Mouse (Mus musculus): Measurements from ENCODE around the gene Chrna7.

Gene Chrna7

DNA sequence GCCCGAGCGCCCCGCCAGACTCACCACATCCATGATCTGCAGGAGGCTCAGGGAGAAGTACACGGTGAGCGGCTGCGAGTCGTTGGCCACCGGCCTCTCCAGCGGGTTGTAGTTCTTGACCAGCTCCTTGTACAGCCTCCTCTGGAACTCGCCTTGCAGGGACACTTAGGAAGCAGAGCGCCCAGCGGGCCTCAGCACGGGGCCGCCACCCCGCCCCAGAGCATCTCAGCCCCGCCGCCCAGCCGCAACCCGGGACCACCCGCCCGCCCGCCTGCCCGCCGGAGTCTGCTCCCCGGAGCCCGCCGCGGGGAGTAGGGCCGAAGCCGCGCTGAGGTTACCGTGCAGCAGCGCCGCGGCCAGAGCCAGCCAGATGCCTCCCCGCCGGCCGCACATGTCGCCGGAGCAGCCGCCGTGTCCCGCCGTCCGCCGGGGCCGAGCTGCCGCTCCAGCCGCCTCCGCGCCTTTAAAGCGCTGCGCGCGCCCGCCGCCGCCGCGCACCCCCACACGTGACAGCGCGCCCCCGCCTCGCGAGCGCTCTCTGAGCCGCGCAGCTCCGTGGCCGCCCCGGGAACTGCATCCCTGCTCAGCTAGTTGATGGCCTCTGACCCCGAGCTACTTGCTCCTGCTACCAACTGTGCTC is at the start of gene Chrna7:
Gene Chrna7, minus strand, starts transcription at position 486 of the 640 bp plus-strand sequence.
- in situ Hi-C loops (cut with MboI; ENCODE audit: low pct_unique_long_range_greater_than_20kb in 1 of 2, low sequenced_read_pairs in 2 of 2, unreplicated experiment in 1 of 2) = no loop called here

DNA sequence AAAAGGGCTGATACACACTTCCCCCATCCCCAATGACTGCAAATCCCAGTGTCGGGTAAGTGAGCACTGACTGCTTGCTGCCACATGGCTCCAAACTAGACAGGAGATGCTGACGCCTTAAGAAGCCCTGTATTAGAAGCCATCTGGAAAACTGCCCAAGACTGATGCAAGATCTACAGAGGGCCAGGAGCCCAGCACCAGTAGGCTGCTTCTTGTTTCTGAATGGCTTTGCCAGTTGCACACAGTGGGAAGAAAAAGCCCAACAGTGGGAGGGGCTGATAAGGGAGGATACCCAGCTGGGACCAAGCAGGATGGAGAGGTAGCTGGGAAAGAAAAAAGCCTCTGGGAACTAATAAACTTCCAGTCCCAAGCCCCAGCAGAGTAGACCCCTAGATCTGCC is 37.0 kb upstream of the Chrna7 start:
- in situ Hi-C loops (cut with MboI; ENCODE audit: low pct_unique_long_range_greater_than_20kb in 1 of 2, low sequenced_read_pairs in 2 of 2, unreplicated experiment in 1 of 2) = no loop called here

GRCm38 (mm10) chr7:63237852-63238516 is 25.6 kb upstream of the Chrna7 start:
- in situ Hi-C loops (cut with MboI; ENCODE audit: low pct_unique_long_range_greater_than_20kb in 1 of 2, low sequenced_read_pairs in 2 of 2, unreplicated experiment in 1 of 2) = no loop called here

DNA sequence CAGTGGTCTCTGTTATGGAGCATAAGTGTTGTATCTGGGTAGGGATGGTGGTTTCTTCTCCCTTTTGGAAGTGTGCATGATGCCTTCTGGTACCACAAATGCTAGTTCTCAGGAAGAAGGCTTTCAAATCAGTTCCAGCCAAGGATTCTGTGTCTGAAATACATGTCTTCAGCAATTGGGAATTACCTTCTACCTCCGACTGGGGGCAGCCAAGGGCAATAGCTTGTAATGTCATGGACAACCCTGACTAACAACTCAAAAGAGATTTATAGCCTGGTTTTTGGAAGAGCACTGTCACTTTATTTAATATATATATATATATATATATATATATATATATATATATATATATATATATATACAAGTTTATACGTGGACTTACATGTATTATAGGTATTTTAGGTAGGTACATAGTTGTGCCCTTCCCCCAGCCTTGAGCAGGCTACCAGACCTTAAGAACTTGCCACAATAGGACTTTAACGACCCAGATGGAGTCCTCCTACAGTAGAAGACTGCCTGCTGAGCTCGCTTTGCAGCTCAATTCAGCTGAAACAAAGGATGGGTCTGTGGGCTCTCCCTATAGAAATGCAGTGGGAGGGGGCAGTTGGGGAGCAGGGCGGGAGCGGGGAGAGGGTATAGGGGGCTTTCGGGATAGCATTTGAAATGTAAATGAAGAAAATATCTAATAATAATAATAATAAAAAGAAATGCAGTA is 12.9 kb upstream of the Chrna7 start:
- in situ Hi-C loops (cut with MboI; ENCODE audit: low pct_unique_long_range_greater_than_20kb in 1 of 2, low sequenced_read_pairs in 2 of 2, unreplicated experiment in 1 of 2) = no loop called here

- in situ Hi-C loops (cut with MboI; ENCODE audit: low pct_unique_long_range_greater_than_20kb in 1 of 2, low sequenced_read_pairs in 2 of 2, unreplicated experiment in 1 of 2) = no loop called here
Measured at GRCm38 (mm10) chr7:63211641-63212083, 707 bp downstream of the Chrna7 start.

DNA sequence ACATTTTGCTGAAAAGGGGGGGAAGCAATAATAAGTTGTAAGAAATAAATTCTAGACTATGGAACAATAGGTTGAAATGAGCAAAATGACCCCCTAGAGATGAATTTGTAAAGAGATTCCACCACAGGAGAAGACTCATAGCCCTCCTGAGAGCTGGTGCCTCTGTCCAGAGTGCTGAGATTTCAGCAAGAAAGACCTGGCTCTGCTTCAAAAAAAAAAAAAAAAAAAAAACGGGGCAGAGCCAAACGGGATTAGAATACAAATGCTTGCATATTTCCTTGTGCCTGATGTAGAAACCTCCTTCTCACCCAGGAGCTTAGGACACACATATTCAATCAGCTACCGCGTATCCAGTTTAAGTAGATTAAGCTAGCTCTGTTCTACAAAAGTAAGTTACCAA is 2.9 kb downstream of the Chrna7 start:
- in situ Hi-C loops (cut with MboI; ENCODE audit: low pct_unique_long_range_greater_than_20kb in 1 of 2, low sequenced_read_pairs in 2 of 2, unreplicated experiment in 1 of 2) = no loop called here

DNA sequence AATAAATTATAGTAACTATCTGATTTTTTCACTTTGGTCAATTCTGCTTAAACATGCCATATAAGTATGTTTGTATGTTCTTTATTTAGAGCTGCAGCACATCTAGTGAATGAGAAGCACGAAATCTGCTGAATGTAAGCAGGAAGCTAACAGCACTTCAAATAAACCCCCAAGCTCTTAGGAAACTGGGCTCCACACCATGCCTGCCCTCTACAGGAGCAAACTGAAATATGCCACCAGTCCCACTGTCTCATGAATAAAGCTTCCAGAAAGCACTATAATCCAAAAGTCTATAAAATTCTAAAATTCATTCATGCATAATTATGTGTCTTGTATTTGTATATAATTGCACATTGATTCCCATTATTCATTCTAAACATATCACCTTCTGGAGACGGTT is 5.2 kb downstream of the Chrna7 start:
- in situ Hi-C loops (cut with MboI; ENCODE audit: low pct_unique_long_range_greater_than_20kb in 1 of 2, low sequenced_read_pairs in 2 of 2, unreplicated experiment in 1 of 2) = no loop called here

DNA sequence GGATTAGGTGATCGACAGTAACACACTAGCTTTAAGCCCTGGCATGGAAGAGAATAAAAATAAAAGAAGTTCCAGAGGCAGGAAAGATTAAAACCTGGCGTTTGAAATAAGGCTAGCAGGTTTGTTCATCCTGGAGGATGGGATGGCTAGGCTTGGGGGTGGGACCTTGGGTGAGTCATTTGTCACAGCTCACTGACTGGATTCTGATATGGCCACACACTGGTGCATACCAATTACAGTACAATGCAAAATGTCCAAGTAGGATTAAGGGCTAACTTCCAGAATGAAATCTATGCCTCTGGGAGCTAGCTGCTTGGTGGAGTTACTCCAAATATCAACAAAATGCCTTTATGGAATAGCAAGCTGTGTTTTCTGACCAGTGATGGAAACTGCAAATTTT is 16.8 kb downstream of the Chrna7 start:
- in situ Hi-C loops (cut with MboI; ENCODE audit: low pct_unique_long_range_greater_than_20kb in 1 of 2, low sequenced_read_pairs in 2 of 2, unreplicated experiment in 1 of 2) = no loop called here

- in situ Hi-C loops (cut with MboI; ENCODE audit: low pct_unique_long_range_greater_than_20kb in 1 of 2, low sequenced_read_pairs in 2 of 2, unreplicated experiment in 1 of 2) = no loop called here
Measured at GRCm38 (mm10) chr7:63189647-63190534, 22.5 kb downstream of the Chrna7 start.

- in situ Hi-C loops (cut with MboI; ENCODE audit: low pct_unique_long_range_greater_than_20kb in 1 of 2, low sequenced_read_pairs in 2 of 2, unreplicated experiment in 1 of 2) = no loop called here
Measured at GRCm38 (mm10) chr7:63170063-63170787, 42.1 kb downstream of the Chrna7 start.

DNA sequence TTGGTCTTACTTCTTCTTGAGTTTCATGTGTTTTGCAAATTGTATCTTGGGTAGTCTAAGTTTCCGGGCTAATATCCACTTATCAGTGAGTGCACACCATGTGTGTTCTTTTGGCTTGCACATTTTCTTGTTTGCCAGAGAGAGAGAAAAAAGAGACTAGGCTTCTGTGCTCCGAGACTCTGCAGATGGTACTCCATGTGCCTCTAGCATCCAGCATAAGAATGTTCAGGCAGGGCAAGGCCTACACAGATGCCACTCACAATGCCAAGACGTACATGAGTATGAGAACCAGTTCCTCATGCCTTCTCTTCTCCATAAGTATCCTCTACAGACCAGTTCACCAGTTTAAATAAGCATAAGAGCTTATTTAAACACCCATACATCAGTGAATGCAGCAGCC is 47.8 kb downstream of the Chrna7 start:
- in situ Hi-C loops (cut with MboI; ENCODE audit: low pct_unique_long_range_greater_than_20kb in 1 of 2, low sequenced_read_pairs in 2 of 2, unreplicated experiment in 1 of 2) = no loop called here

GRCm38 (mm10) chr7:63162272-63162864 is 50.0 kb downstream of the Chrna7 start:
- in situ Hi-C loops (cut with MboI; ENCODE audit: low pct_unique_long_range_greater_than_20kb in 1 of 2, low sequenced_read_pairs in 2 of 2, unreplicated experiment in 1 of 2) = no loop called here

DNA sequence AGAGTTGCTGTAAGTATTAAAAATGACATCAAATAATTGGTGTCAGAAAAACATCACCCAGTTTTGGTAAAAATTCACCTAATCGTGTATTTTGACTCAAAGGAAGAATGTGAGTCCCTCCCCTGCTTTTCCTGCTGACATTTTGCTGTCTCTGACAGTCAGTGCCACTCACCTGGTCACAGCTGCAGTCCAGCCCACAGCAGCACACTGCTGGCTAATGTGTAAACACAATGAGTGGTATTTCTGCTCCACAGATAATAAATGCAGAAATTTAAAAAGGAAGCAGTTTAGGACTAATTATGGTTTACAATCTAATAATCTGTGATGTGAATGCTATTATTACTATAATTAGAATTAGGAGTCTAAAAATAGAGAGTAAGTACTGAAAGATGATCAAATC is 59.1 kb downstream of the Chrna7 start:
- in situ Hi-C loops (cut with MboI; ENCODE audit: low pct_unique_long_range_greater_than_20kb in 1 of 2, low sequenced_read_pairs in 2 of 2, unreplicated experiment in 1 of 2) = no loop called here

DNA sequence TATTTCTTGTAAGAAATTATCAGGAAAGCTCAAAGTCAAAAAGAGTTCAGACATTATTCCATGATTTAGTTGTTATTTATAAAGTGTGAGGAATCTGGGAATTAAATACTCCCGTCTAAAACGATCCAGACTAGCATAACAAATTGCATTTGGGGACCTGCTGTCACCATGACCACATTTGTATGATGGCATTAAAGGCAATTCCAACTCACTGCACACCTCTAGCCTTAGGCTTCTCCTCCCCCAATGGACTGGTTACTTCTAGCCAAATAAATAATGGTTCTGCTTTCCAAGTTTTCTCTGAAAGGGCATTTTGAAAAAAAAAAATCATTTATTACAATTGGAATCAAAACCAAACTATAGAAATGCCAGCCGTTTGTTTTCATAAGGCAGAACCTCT is 63.6 kb downstream of the Chrna7 start:
- in situ Hi-C loops (cut with MboI; ENCODE audit: low pct_unique_long_range_greater_than_20kb in 1 of 2, low sequenced_read_pairs in 2 of 2, unreplicated experiment in 1 of 2) = no loop called here

DNA sequence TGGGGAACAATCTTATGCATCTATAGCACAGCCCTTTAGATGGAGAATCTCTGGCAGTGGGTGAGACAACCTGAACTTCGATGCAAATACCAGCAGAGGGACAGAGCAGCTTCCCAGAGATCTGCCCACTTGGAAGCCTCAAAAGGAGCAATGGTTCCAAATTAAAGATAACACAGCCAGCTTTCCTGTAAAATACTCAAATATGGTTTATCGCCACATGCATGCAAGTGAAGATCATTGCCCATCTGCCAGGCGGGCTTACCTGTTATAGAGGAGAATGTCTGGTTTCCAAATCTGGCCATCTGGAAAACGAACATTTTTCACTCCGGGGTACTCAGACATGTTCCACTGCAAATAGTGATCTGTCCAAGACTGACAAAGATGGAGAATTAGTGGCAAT is 64.0 kb downstream of the Chrna7 start:
- in situ Hi-C loops (cut with MboI; ENCODE audit: low pct_unique_long_range_greater_than_20kb in 1 of 2, low sequenced_read_pairs in 2 of 2, unreplicated experiment in 1 of 2) = no loop called here

DNA sequence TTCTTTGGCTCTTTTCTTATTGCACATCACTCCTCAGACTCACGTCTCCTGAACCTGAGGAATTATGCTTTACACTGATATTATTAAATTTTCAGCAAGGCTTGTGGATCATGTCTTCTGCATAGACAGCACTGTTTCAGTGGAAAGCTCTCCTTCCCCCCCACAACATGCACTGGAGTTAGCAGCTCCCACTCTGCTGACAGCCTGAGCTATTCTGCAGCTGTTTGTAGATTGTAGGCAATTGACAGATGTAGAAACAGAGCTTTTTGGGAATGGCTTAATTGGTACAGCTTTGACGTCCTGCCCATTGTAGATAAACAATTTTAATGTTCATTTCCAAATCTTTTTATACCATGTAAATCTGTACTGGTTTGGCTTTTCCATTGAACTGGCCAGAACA is 89.8 kb downstream of the Chrna7 start:
- in situ Hi-C loops (cut with MboI; ENCODE audit: low pct_unique_long_range_greater_than_20kb in 1 of 2, low sequenced_read_pairs in 2 of 2, unreplicated experiment in 1 of 2) = no loop called here

DNA sequence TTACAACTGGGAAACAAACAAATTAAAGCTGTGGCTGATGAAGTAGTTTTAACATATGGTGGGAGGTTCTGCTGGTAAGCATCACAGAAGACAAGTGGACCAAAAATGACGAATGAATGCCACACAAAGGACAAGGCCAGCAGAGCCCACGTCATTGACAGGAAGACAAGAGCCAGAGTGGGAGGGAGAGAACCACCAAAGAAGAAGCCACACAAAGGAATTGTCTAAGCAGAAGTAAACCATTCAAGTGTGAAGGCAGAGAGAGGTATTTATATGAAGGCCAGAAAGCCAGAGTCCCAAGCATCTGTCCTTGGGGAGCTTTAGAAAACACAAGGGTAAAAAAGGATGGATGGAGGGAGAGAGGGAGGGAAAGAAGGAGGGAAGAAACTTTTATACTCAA is 98.7 kb downstream of the Chrna7 start:
- in situ Hi-C loops (cut with MboI; ENCODE audit: low pct_unique_long_range_greater_than_20kb in 1 of 2, low sequenced_read_pairs in 2 of 2, unreplicated experiment in 1 of 2) = no loop called here

GRCm38 (mm10) chr7:63113252-63113651 is 99.1 kb downstream of the Chrna7 start:
- in situ Hi-C loops (cut with MboI; ENCODE audit: low pct_unique_long_range_greater_than_20kb in 1 of 2, low sequenced_read_pairs in 2 of 2, unreplicated experiment in 1 of 2) = no loop called here
